Mouse (Mus musculus) lung, postnatal 0 days (tissue): ENCODE measurements around the gene Bckdha.

Experiments used
- CTCF ChIP-seq: IDR thresholded peaks from 2 replicates; pipeline ENCODE4 v1.5.1; 2016; ENCODE audit warnings: antibody characterized with exemption, mild to moderate bottlenecking
- EP300 ChIP-seq: IDR thresholded peaks from 2 replicates; pipeline ENCODE4 v1.6.1; 2016; ENCODE audit warnings: antibody characterized with exemption, mild to moderate bottlenecking, control low read depth

- TF ChIP-seq CTCF (no peak), EP300 (no peak)
Measured at GRCm38 (mm10) chr7:25617376-25618160, 41.2 kb downstream of the Bckdha start.
